Mouse (Mus musculus) CD4-positive naive resting alpha-beta T cell, adult 76 days (primary cell): Measurements from ENCODE around the gene Sertad1. TPM values are rescaled to one million over a fixed set of nuclear protein-coding genes. Genes with fewer than 3 reads are reported as not detected.

Experiments used
- total RNA-seq: library from RNA; stranded (reverse); gene quantifications from one replicate; pipeline ENCODE4 v1.2.4, GENCODE M21; 2023

Sertad1 gene
- total RNA-seq: 52.4 TPM

DNA sequence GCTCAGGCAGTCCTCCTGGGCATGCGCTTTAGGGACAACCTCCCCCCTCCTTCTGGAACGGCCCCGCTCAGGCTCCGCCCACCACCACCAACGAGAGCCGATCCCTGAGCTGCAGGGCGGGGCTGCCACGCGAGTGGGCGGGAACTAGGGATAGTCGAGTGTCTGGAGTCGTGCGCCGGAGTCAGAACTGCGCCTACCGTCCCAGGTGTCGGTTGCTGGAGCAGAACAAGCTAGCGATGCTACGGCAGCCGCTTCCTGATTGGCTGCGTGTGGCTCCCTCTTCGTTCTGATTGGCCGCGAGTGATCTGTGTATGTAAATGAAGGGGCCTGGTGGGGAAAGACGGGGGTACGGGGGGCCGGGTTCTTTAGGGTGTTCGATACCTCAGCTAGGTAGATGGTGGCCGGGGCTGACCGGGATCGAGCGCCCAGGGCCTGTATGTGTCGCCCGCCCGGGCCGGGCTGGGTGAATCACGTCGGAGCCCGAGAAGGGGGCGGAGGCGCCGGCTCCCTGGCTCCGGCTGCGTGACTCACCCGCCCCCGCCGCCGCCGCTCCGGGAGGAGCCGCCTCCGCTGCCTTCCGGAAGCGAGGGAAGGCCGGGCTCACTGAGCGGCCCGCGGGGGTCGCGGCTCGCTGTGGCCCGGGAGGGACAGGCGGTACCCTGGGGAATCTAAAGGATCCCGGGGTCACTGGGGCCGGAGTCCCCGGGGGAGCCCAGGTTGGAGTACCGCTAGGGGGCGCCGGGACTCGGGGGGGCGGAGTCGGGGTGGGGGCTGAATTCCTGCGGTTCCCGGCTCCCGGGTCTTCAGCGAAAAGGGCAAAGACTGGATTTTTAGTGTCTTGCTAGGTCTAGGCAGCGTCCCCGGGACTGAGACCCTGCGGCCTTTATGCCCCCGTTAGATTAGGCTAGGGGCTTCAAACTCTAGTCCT lies at the start of gene Sertad1:
Sertad1 (plus strand) TSS at position 141 of the 928 bp plus-strand sequence.

GRCm38 (mm10) chr7:27447419-27448286 lies 39.1 kb upstream of the Sertad1 start, which contains the start of the genes Sptbn4 and Blvrb:
Sptbn4 (minus strand) TSS chr7:27447686.
Blvrb (plus strand) TSS chr7:27447978.

GRCm38 (mm10) chr7:27473156-27473834 lies 13.4 kb upstream of the Sertad1 start, which contains the start of gene Sertad3:
Sertad3 (plus strand) TSS chr7:27473768.

DNA sequence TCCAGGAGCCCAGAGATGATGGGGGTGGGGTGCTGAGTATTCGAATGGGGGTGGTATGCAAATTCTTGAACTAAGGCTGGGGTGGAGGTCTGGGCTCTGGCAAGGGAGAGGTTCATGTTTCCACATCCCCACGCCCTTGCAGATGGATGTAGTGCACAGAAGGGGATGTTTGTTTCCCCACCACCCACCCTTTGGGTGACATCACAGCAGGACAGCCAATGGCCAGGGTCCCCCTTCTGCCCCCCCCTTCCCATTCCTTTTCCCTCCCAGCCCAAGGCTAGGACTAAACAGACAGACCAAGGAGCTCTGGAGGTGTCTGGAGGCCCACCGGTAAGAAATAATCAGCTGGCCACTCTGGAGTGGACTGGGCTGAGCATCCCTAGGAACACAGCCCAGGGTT lies 12.3 kb downstream of the Sertad1 start, which contains the start of gene Prx:
Prx (plus strand) TSS at position 289 of the 400 bp plus-strand sequence.

GRCm38 (mm10) chr7:27522967-27523366 lies 36.3 kb downstream of the Sertad1 start, which contains the start of gene Hipk4:
Hipk4 (plus strand) TSS chr7:27523267.

Other genes with a start within 250 kb of the Sertad1 start
- gene Numbl, start 228.5 kb upstream of the Sertad1 start, total RNA-seq: 2.7 TPM
- 1.1 TPM for gene Ltbp4, start 149.2 kb upstream of the Sertad1 start, total RNA-seq
- gene Shkbp1, start 130.9 kb upstream of the Sertad1 start, total RNA-seq: 60.2 TPM
- 3.7 TPM for gene Gm20479, start 129.5 kb upstream of the Sertad1 start, total RNA-seq
- gene Sptbn4, start 39.2 kb upstream of the Sertad1 start, total RNA-seq: not detected
- gene Blvrb, start 38.9 kb upstream of the Sertad1 start, total RNA-seq: 14.6 TPM
- gene Sertad3, start 13.1 kb upstream of the Sertad1 start, total RNA-seq: 9.4 TPM
- gene Prx, start 12.4 kb downstream of the Sertad1 start, total RNA-seq: 0.82 TPM
- not detected for gene Hipk4, start 36.4 kb downstream of the Sertad1 start, total RNA-seq
- gene Pld3, start 66.3 kb downstream of the Sertad1 start, total RNA-seq: 118 TPM
- gene 2310022A10Rik, start 66.3 kb downstream of the Sertad1 start, total RNA-seq: 27.7 TPM
- gene Akt2, start 104.6 kb downstream of the Sertad1 start, total RNA-seq: 145 TPM
- gene Ttc9b, start 167.0 kb downstream of the Sertad1 start, total RNA-seq: not detected
- 10.8 TPM for gene Map3k10, start 187.7 kb downstream of the Sertad1 start, total RNA-seq
- 2.3 TPM for gene Zfp607b, start 202.4 kb downstream of the Sertad1 start, total RNA-seq
- gene Zfp60, start 244.5 kb downstream of the Sertad1 start, total RNA-seq: 8.2 TPM